In genomic region chr12:4842890-4843597, GRCm38 (mm10) we compare ENCODE assay signal across 1 mouse cellular context.
TF ChIP-seq lines count a peak whose summit lies in the region.

Wdcp (plus strand) TSS chr12:4843303.

TF ChIP-seq in CH12.LX, 34 proteins besides CTCF, POLR2A, EP300 and RAD21 (continued from another document):
- TF ChIP-seq ETS1 (conservative IDR thresholded peaks at IDR 0.05; ENCODE audit: low read depth, low read length) = 0 out of 2 replicates have a peak, but pooled peaks have one; percentile 11
- TF ChIP-seq KAT2A (IDR thresholded peaks at IDR 0.05; ENCODE audit: insufficient replicate concordance, low read length) = peak; percentile 93; the same call in 1 of the 2 replicates
- no peak for TF ChIP-seq UBTF (IDR thresholded peaks at IDR 0.05; ENCODE audit: low read depth, low read length)
- no peak for TF ChIP-seq ZKSCAN1 (IDR thresholded peaks at IDR 0.05; ENCODE audit: borderline replicate concordance, low read depth, low read length)
- no peak for TF ChIP-seq ZC3H11A (IDR thresholded peaks at IDR 0.05; ENCODE audit: low read depth, low read length)
- no peak for TF ChIP-seq MYC (IDR thresholded peaks at IDR 0.05; ENCODE audit: low read depth, low read length)
- TF ChIP-seq ZMIZ1 (IDR thresholded peaks at IDR 0.05; ENCODE audit: low read depth, low read length) = peak; percentile 37; the same call in 1 of the 2 replicates
- no peak for TF ChIP-seq JUN (IDR thresholded peaks at IDR 0.05; ENCODE audit: insufficient read depth, low read depth, low read length)
- TF ChIP-seq USF1 (IDR thresholded peaks at IDR 0.05; ENCODE audit: low read depth, low read length) = peak; percentile 62
